Mouse (Mus musculus) G1E (cell line): ENCODE measurements around the gene Diexf. TPM values are rescaled to one million over a fixed set of nuclear protein-coding genes. Genes with fewer than 3 reads are reported as not detected.

Experiments
- ATAC-seq: 2 replicates; pipeline ENCODE4 v1.8.0; 2016; ENCODE audit warnings: mild to moderate bottlenecking; ENCODE audit not compliant: insufficient number of reproducible peaks, poor library complexity, low FRiP score, severe bottlenecking; ENCODE audit errors: extremely low read depth
- DNase-seq: peaks from one replicate; pipeline ENCODE4 v3.0.0; 2012; ENCODE audit warnings: low spot score
- H3K27me3 ChIP-seq: 2 replicates; pipeline ENCODE4 v1.6.1; 2012; ENCODE audit warnings: mild to moderate bottlenecking, low read length, inconsistent platforms; ENCODE audit not compliant: insufficient read depth
- H3K36me3 ChIP-seq: replicated peaks from 2 replicates; pipeline ENCODE3; 2012; ENCODE audit warnings: mild to moderate bottlenecking, inconsistent platforms
- H3K4me1 ChIP-seq: 2 replicates; pipeline ENCODE4 v1.6.1; 2012; ENCODE audit warnings: low read depth, low read length, inconsistent platforms, mixed read lengths; ENCODE audit not compliant: insufficient read depth
- H3K4me3 ChIP-seq: 2 replicates; pipeline ENCODE4 v1.5.1; 2012; ENCODE audit warnings: low read depth, mild to moderate bottlenecking, inconsistent platforms, low read length, moderate library complexity, mixed read lengths
- H3K9me3 ChIP-seq: replicated peaks from 2 replicates; pipeline ENCODE4 v1.6.1; 2012; ENCODE audit warnings: inconsistent platforms
- CTCF ChIP-seq: IDR thresholded peaks from 2 replicates; pipeline ENCODE4 v1.5.1; 2012; ENCODE audit warnings: low read depth, low read length, inconsistent platforms, mixed read lengths
- GATA1 ChIP-seq: IDR thresholded peaks from 2 replicates; pipeline ENCODE4 v1.6.1; 2012; ENCODE audit warnings: borderline replicate concordance, low read length, inconsistent platforms, mixed read lengths
- GATA2 ChIP-seq: IDR thresholded peaks from 2 replicates; pipeline ENCODE4 v1.6.1; 2012; ENCODE audit warnings: low read depth, low read length, inconsistent platforms, borderline replicate concordance
- POLR2AphosphoS5 ChIP-seq: IDR thresholded peaks from 2 replicates; pipeline ENCODE4 v1.6.1; 2012; ENCODE audit warnings: low read depth, low read length, inconsistent platforms; ENCODE audit not compliant: insufficient replicate concordance
- TAL1 ChIP-seq: conservative IDR thresholded peaks from 2 replicates; pipeline ENCODE4 v1.6.1; 2012; ENCODE audit warnings: low read depth, low read length, inconsistent platforms, mixed read lengths
- polyA plus RNA-seq: library from polyadenylated mRNA; stranded (reverse); fragments of >175 nt; gene quantifications from 2 replicates; pipeline ENCODE4 v1.2.3, GENCODE M21; 2012
- total RNA-seq, 2 experiments: library from RNA; stranded (forward) in 1 of 2; stranded (reverse) in 1 of 2; fragments of 200-1000 nt in 1 of 2; fragments of >200 nt in 1 of 2; fragmentation: Nextera tagmentation in 1 of 2; gene quantifications; 2 replicates each; pipeline ENCODE4 v1.2.3; 2014 to 2017

The Diexf gene
- total and polyA plus RNA-seq, 3 experiments, result 3.4 to 28.0 (median 13.2) TPM

GRCm38 (mm10) chr1:193090211-193090871 lies 39.7 kb downstream of the Diexf start:
- no peak for DNase-seq
- Histone ChIP-seq H3K4me3 (no peak overlapping the region), H3K36me3 (no peaks in the 10 kb centered on the region), H3K9me3 (no peaks in the 10 kb centered on the region), H3K4me1 (no peaks in the 10 kb centered on the region), H3K27me3 (peaks cover 5% of the 10 kb centered on the region; the same call in 1 of the 2 replicates)
- no peak for ATAC-seq
- no peak for TF ChIP-seq GATA1
- TF ChIP-seq GATA2, result no peak
- TF ChIP-seq CTCF, result no peak

- no peak for TF ChIP-seq POLR2AphosphoS5
- TF ChIP-seq GATA2, result no peak
- TF ChIP-seq GATA1, result no peak
- no peak for TF ChIP-seq CTCF
- TF ChIP-seq TAL1, result no peak
- H3K4me1 ChIP-seq, result no peaks in the 10 kb centered on the region
- DNase-seq (no peak), ATAC-seq (no peak)
- no peaks in the 10 kb centered on the region for H3K36me3 ChIP-seq
- no peaks in the 10 kb centered on the region for H3K9me3 ChIP-seq
- H3K27me3 ChIP-seq, result peaks cover 5% of the 10 kb centered on the region; the same call in 1 of the 2 replicates
- H3K4me3 ChIP-seq, result no peak overlapping the region
Measured at GRCm38 (mm10) chr1:193089683-193090082, 40.4 kb downstream of the Diexf start.

GRCm38 (mm10) chr1:193089211-193089610 lies 40.9 kb downstream of the Diexf start:
- Histone ChIP-seq H3K4me3 (no peak overlapping the region), H3K36me3 (no peaks in the 10 kb centered on the region), H3K9me3 (no peaks in the 10 kb centered on the region), H3K4me1 (no peaks in the 10 kb centered on the region), H3K27me3 (peaks cover 5% of the 10 kb centered on the region; the same call in 1 of the 2 replicates)
- DNase-seq, result no peak
- ATAC-seq, result no peak
- TF ChIP-seq GATA2, result no peak
- TF ChIP-seq TAL1, result no peak
- no peak for TF ChIP-seq CTCF
- no peak for TF ChIP-seq GATA1
- TF ChIP-seq POLR2AphosphoS5, result no peak

- DNase-seq (no peak), ATAC-seq (no peak)
- Histone ChIP-seq H3K27me3 (peaks cover 7% of the 10 kb centered on the region; the same call in 1 of the 2 replicates), H3K4me1 (no peaks in the 10 kb centered on the region), H3K9me3 (no peaks in the 10 kb centered on the region), H3K36me3 (no peaks in the 10 kb centered on the region), H3K4me3 (no peak overlapping the region)
- no peak for TF ChIP-seq CTCF
- TF ChIP-seq GATA1, result no peak
Measured at GRCm38 (mm10) chr1:193086842-193087476, 43.1 kb downstream of the Diexf start.

GRCm38 (mm10) chr1:193086111-193086841 lies 43.8 kb downstream of the Diexf start:
- Histone ChIP-seq H3K4me3 (no peak overlapping the region), H3K36me3 (no peaks in the 10 kb centered on the region), H3K9me3 (no peaks in the 10 kb centered on the region), H3K4me1 (no peaks in the 10 kb centered on the region), H3K27me3 (peaks cover 9% of the 10 kb centered on the region; the same call in 1 of the 2 replicates)
- ATAC-seq (no peak), DNase-seq (no peak)
- no peak for TF ChIP-seq GATA2

GRCm38 (mm10) chr1:193085541-193086020 lies 44.5 kb downstream of the Diexf start:
- H3K9me3 ChIP-seq, result no peaks in the 10 kb centered on the region
- TF ChIP-seq GATA2 (no peak), POLR2AphosphoS5 (no peak), GATA1 (no peak), CTCF (no peak), TAL1 (no peak)
- H3K27me3 ChIP-seq, result peaks cover 7% of the 10 kb centered on the region; the same call in 1 of the 2 replicates
- no peaks in the 10 kb centered on the region for H3K36me3 ChIP-seq
- no peaks in the 10 kb centered on the region for H3K4me1 ChIP-seq
- H3K4me3 ChIP-seq, result no peak overlapping the region
- ATAC-seq (no peak), DNase-seq (no peak)

GRCm38 (mm10) chr1:193084016-193084415 lies 46.1 kb downstream of the Diexf start:
- no peak for TF ChIP-seq GATA1
- TF ChIP-seq GATA2, result no peak
- no peak for TF ChIP-seq CTCF
- no peaks in the 10 kb centered on the region for H3K4me1 ChIP-seq
- H3K27me3 ChIP-seq, result peaks cover 7% of the 10 kb centered on the region; the same call in 1 of the 2 replicates
- H3K4me3 ChIP-seq, result no peak overlapping the region
- no peaks in the 10 kb centered on the region for H3K9me3 ChIP-seq
- DNase-seq, result no peak
- no peak for ATAC-seq
- H3K36me3 ChIP-seq, result no peaks in the 10 kb centered on the region
